Mouse (Mus musculus) erythroblast, embryonic 14.5 days (primary cell): Measurements from ENCODE around the gene Fam217b.

Experiments used
- GATA1 ChIP-seq: IDR thresholded peaks from 2 replicates; pipeline ENCODE4 v1.6.1; 2012; ENCODE audit warnings: low read length, inconsistent platforms, mixed read lengths
- TAL1 ChIP-seq: IDR thresholded peaks from 3 replicates; pipeline ENCODE4 v1.6.1; 2012; ENCODE audit warnings: low read length, inconsistent platforms, mixed read lengths

DNA sequence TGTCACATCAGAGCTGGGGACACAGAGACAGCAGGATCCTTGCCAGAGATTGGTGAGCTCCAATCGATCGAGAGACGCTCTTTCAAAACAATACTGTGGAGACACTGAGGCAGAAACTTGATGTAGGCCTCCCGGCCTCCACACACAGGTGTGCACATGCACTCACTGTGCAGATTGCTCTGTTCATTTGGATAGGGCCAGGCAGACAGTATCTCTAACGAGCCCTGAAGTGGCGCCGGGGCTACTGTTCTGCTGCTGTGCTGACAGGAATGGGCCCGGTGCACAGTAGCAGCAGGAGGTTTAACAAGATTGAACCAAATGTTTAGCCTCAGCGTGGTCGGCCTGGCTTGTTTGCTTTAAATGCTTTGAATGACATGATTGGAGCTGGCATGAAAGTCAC lies 36.6 kb downstream of the Fam217b start:
- TF ChIP-seq GATA1 (no peak), TAL1 (no peak)
